In genomic region chr4:43394345-43394891, GRCm38 (mm10) we compare ENCODE assay signal across 7 mouse cellular contexts. TPM values are rescaled to one million over a fixed set of nuclear protein-coding genes. Genes with fewer than 3 reads are reported as not detected.
A peak's percentile ranks its signal among the peaks of the same experiment; 100 is the strongest.
DNase-seq lines count a peak whose midpoint lies in the region.

No protein-coding gene starts in this region.

- peak; percentile 57 to 59 for DNase-seq in adrenal gland, adult 18-20 months (ENCODE audit: low spot score in 2 of 2)
- peak; percentile 88 for DNase-seq in brain, adult 2 months (ENCODE audit: low read depth, low spot score)
- peak; percentile 71 to 79 for DNase-seq in gastrocnemius, postnatal 36 days
- DNase-seq in kidney, adult 11 months: peak; percentile 90
- peak; percentile 92 for DNase-seq in lung, postnatal 10 days
- peak; percentile 58 for DNase-seq in urinary bladder, postnatal 25 days (ENCODE audit: low spot score)
- DNase-seq in left cerebral cortex, postnatal 25 days (ENCODE audit: low spot score in 2 of 2): no peak

- intact Hi-C loops in gastrocnemius, postnatal 36 days (cut with DNase I): no loop called here
- intact Hi-C loops in left cerebral cortex, postnatal 25 days (cut with DNase I): no loop called here

RNA-seq across cellular contexts. Expression of gene Rusc2, which starts 12.6 kb away (rescaled TPM):
- 10 to 100 TPM; 36.9 to 39.9 TPM for total RNA-seq in adrenal gland, adult 18-20 months (2021)
- total RNA-seq in gastrocnemius, postnatal 36 days (2021): 10 to 100 TPM; 20.8 to 23.3 TPM
- total RNA-seq in left cerebral cortex, postnatal 25 days (2021): 100 to 1,000 TPM; 129 to 138 TPM

RNA-seq across cellular contexts. Expression of gene Fam166b, which starts 34.5 kb away (rescaled TPM):
- total RNA-seq in adrenal gland, adult 18-20 months (2021): not detected
- not detected for total RNA-seq in gastrocnemius, postnatal 36 days (2021)
- 1 to 10 TPM in 1 of 2 experiments, under 1 TPM in 1; 0.62 to 1.2 TPM for total RNA-seq in left cerebral cortex, postnatal 25 days (2021)

RNA-seq across cellular contexts. Expression of gene Tesk1, which starts 47.3 kb away (rescaled TPM):
- 10 to 100 TPM; 67.6 to 72.3 TPM for total RNA-seq in adrenal gland, adult 18-20 months (2021)
- 10 to 100 TPM; 49.1 to 50.0 TPM for total RNA-seq in gastrocnemius, postnatal 36 days (2021)
- total RNA-seq in left cerebral cortex, postnatal 25 days (2021): 10 to 100 TPM; 86.6 to 87.1 TPM

Comparison
In these comparisons a context has a peak if more than half of its experiments do, and no peak if none do; other contexts are left out.
1. DNase-seq: peak in adrenal gland, adult 18-20 months (2 of 2), brain, adult 2 months (single experiment), gastrocnemius, postnatal 36 days (2 of 2), kidney, adult 11 months (single experiment), lung, postnatal 10 days (single experiment) and urinary bladder, postnatal 25 days (single experiment); none in left cerebral cortex, postnatal 25 days (0 of 2).